Mouse (Mus musculus) neural tube, embryonic 11.5 days (tissue): ENCODE data around the gene E2f4. TPM values are rescaled to one million over a fixed set of nuclear protein-coding genes. Genes with fewer than 3 reads are reported as not detected.

Source experiments
- ATAC-seq: fragments of 200-750 bp; cut with Nextera tagmentation; 2 replicates; pipeline ENCODE4 v1.8.0; 2017; ENCODE audit warnings: moderate number of reproducible peaks, mild to moderate bottlenecking, moderate TSS enrichment, moderate library complexity; ENCODE audit not compliant: insufficient read depth, low FRiP score, low TSS enrichment
- DNase-seq: peaks from one replicate; pipeline ENCODE4 v3.0.0-alpha.2; 2015; ENCODE audit warnings: low spot score
- H3K27ac ChIP-seq: fragments of 300-500 bp; sonication (generic); 2 replicates; pipeline ENCODE4 v1.5.1; 2014; ENCODE audit warnings: low read depth, mild to moderate bottlenecking, low read length
- H3K27me3 ChIP-seq: fragments of 300-500 bp; sonication (generic); 2 replicates; pipeline ENCODE4 v1.6.1; 2014; ENCODE audit warnings: mild to moderate bottlenecking, low read length, mixed read lengths; ENCODE audit not compliant: control insufficient read depth, insufficient read depth
- H3K36me3 ChIP-seq: fragments of 300-500 bp; sonication (generic); 2 replicates; pipeline ENCODE4 v1.6.1; 2014; ENCODE audit warnings: mild to moderate bottlenecking, low read length, moderate library complexity, mixed read lengths; ENCODE audit not compliant: control insufficient read depth, insufficient read depth
- H3K4me1 ChIP-seq: fragments of 300-500 bp; sonication (generic); 2 replicates; pipeline ENCODE4 v1.6.1; 2014; ENCODE audit warnings: low read length, mixed read lengths; ENCODE audit not compliant: control insufficient read depth, insufficient read depth
- H3K4me2 ChIP-seq: fragments of 300-500 bp; sonication (generic); 2 replicates; pipeline ENCODE4 v1.6.1; 2014; ENCODE audit warnings: low read depth, mild to moderate bottlenecking, moderate library complexity
- H3K4me3 ChIP-seq: fragments of 300-500 bp; sonication (generic); 2 replicates; pipeline ENCODE4 v1.5.1; 2014; ENCODE audit warnings: low read depth, low read length
- H3K9ac ChIP-seq: fragments of 300-500 bp; sonication (generic); 2 replicates; pipeline ENCODE4 v1.6.1; 2014; ENCODE audit warnings: mild to moderate bottlenecking, low read length
- H3K9me3 ChIP-seq: fragments of 300-500 bp; sonication (generic); 2 replicates; pipeline ENCODE4 v1.6.1; 2016; ENCODE audit warnings: low read length; ENCODE audit not compliant: control insufficient read depth
- WGBS: fragments of 180-500 bp; shearing (Covaris S2); extraction: QIAGEN DNeasy Blood & Tissue Kit; methylation state at CpG from one replicate; pipeline ENCODE4 v1.1.7; 2014; 5-methylcytosine and 5-hydroxymethylcytosine counted together
- polyA plus RNA-seq: library from polyadenylated mRNA; unstranded; fragments of >200 nt; fragmentation: Nextera tagmentation; extraction: Ambion mirVana; gene quantifications from 2 replicates; pipeline ENCODE4 v1.2.1, GENCODE M21; 2014

E2f4 gene
- polyA plus RNA-seq, 1 experiment from 2014 or later: 103 TPM

DNA sequence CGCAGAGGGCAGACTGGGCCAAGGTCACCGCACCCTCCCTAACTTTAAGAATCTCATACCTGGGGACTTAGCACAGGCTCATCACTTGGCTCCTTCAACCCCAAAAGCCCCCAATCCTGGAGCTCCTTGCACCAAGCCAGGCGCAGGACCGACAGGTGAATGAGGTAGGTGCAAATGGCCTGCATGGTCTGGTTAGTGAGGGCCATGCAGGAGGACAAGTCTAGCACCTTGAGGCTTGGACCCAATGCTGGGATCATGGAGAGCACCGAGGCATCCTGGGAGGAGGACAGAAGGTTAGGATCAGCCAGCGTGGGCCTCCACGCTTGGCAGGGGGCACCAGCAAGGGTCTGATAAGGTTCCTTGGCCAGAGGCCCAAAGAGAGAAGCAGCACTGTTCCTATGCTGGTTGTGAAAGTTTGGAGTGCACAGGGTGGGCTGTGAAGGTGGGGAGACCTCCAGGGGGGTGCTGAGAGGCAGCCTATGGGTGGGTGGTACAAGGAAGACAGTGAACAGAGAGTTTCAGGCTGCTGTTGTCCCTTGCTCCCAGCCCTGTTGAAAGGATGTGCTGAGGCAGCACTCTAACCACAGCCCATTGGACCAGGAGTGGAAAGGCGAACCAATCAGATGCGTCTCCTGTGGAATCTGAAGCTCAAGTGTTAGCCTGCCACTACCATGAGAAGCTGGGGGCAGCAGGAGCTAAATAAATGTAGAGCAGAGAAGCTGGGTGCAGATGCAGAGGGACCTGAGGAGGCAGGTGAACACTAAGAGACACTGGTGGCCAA lies 16.3 kb downstream of the E2f4 start:
- Histone ChIP-seq H3K4me2 (no peak overlapping the region), H3K27me3 (no peaks in the 10 kb centered on the region), H3K9me3 (no peaks in the 10 kb centered on the region), H3K27ac (no peak overlapping the region), H3K36me3 (peaks cover 17% of the 10 kb centered on the region), H3K9ac (no peak overlapping the region), H3K4me1 (no peaks in the 10 kb centered on the region), H3K4me3 (no peak overlapping the region)
- DNase-seq (peak; percentile 9), ATAC-seq (0 out of 2 replicates have a peak, but pooled peaks have one; percentile 11)
- WGBS: 79% methylated on average over 9 of the region's 9 CpGs

DNA sequence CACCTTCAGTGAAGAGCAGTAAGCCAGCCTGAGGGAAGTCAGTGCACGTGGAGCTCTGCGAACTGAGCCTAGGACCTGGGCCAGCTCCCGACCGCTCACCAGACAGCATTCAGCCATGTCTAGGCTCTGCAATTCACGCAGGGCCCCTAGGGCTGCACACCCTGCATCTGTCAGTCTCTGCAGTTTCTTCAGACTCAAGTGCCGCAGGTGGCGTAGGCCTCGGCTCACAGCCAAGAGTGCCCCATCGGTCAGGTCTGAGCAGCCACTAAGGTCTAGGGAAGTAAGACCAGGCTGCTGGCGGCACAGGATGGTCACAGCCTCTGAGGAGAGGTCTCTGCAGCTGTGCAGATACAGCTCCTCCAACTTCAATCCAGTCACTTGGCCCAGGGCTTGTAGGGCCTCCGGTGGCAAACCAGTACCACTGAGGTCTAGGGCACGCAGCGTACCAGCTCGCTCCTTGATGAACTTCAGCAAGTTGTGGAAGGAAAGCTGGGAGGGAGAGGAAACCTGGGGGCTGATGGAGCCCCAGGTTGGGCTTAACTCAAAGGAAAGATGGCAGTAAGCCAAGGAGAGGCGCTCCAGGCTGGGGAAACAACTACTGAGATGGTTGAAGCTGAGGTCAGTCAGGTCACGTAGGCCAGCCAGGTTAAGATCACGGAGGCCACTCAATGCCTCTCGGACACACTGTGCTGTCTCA lies 17.8 kb downstream of the E2f4 start:
- no peak overlapping the region for H3K4me3 ChIP-seq
- H3K9ac ChIP-seq: no peak overlapping the region
- ATAC-seq: no peak
- no peaks in the 10 kb centered on the region for H3K9me3 ChIP-seq
- no peak overlapping the region for H3K4me2 ChIP-seq
- peaks cover 13% of the 10 kb centered on the region for H3K36me3 ChIP-seq
- H3K27me3 ChIP-seq: no peaks in the 10 kb centered on the region
- DNase-seq: no peak
- WGBS: 92% methylated on average over 18 of the region's 18 CpGs
- no peaks in the 10 kb centered on the region for H3K4me1 ChIP-seq
- H3K27ac ChIP-seq: no peak overlapping the region

- no peaks in the 10 kb centered on the region for H3K27me3 ChIP-seq
- 95% methylated on average over 4 of the region's 4 CpGs for WGBS
- H3K4me1 ChIP-seq: no peaks in the 10 kb centered on the region
- no peak overlapping the region for H3K9ac ChIP-seq
- peaks cover 13% of the 10 kb centered on the region for H3K36me3 ChIP-seq
- H3K4me2 ChIP-seq: no peak overlapping the region
- H3K4me3 ChIP-seq: no peak overlapping the region
- no peaks in the 10 kb centered on the region for H3K9me3 ChIP-seq
- no peak overlapping the region for H3K27ac ChIP-seq
- no peak for ATAC-seq
- no peak for DNase-seq
These were observed 20.5 kb downstream of the E2f4 start for GRCm38 (mm10) chr8:105317941-105318340.

GRCm38 (mm10) chr8:105318662-105319190 lies 21.3 kb downstream of the E2f4 start:
- ATAC-seq (no peak), DNase-seq (no peak)
- no peaks in the 10 kb centered on the region for H3K4me1 ChIP-seq
- H3K27ac ChIP-seq: no peak overlapping the region
- H3K4me2 ChIP-seq: no peak overlapping the region
- H3K36me3 ChIP-seq: peaks cover 13% of the 10 kb centered on the region
- WGBS: 85% methylated on average over 11 of the region's 11 CpGs
- H3K9me3 ChIP-seq: no peaks in the 10 kb centered on the region
- no peaks in the 10 kb centered on the region for H3K27me3 ChIP-seq
- no peak overlapping the region for H3K9ac ChIP-seq
- no peak overlapping the region for H3K4me3 ChIP-seq

- ATAC-seq: no peak
- Histone ChIP-seq H3K27ac (no peak overlapping the region), H3K36me3 (peaks cover 2% of the 10 kb centered on the region), H3K4me1 (peaks cover 9% of the 10 kb centered on the region), H3K4me3 (no peak overlapping the region), H3K4me2 (no peak overlapping the region), H3K9me3 (no peaks in the 10 kb centered on the region), H3K27me3 (no peaks in the 10 kb centered on the region), H3K9ac (no peak overlapping the region)
- WGBS: 89% methylated on average over 4 of the region's 4 CpGs
- no peak for DNase-seq
These were observed 25.7 kb downstream of the E2f4 start for GRCm38 (mm10) chr8:105323183-105323582.

GRCm38 (mm10) chr8:105325641-105326093 lies 28.2 kb downstream of the E2f4 start:
- H3K27ac ChIP-seq: peak overlapping the region; percentile 84
- DNase-seq: peak; percentile 67
- H3K4me1 ChIP-seq: peaks cover 9% of the 10 kb centered on the region
- H3K36me3 ChIP-seq: peaks cover 19% of the 10 kb centered on the region
- H3K9me3 ChIP-seq: no peaks in the 10 kb centered on the region
- ATAC-seq: peak; percentile 63
- H3K27me3 ChIP-seq: no peaks in the 10 kb centered on the region
- H3K4me2 ChIP-seq: peak overlapping the region; percentile 76
- WGBS: under 1% methylated on average over 12 of the region's 12 CpGs
- H3K9ac ChIP-seq: peak overlapping the region; percentile 80
- H3K4me3 ChIP-seq: peak overlapping the region; percentile 77

DNA sequence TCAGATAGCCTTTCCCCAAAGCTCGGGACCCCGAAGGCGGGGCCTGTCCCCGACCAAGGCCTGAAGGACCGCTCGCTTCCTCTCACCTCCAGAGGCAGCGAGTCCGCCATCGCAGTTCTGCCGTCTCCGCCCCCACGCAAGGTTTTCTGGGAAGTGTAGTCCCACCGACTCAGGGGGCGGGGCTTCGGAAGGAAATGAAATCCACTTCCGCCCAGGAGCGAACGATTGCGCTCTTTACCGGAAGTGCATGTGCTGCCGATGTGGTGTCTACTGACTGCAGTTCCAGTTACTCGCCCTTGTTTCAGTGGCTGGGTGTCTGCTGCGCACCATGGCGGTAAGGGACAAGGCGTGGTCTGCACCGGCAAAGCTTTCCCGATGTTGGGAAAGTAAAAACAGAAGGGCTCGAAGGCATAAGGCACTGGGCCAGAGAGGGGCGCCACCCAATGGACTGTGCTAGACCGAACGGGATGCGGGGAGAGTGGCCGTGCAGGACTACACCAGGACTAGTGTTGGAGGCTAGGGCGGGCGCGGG lies 28.7 kb downstream of the E2f4 start, which contains the start of the genes Lrrc29 and Tmem208:
TSS of gene Lrrc29 (minus strand) at position 138 of the 532 bp plus-strand sequence.
TSS of gene Tmem208 (plus strand) at position 214 of the 532 bp plus-strand sequence.
- peaks cover 19% of the 10 kb centered on the region for H3K36me3 ChIP-seq
- peak within 1 kb of the TSS; percentile 84 for H3K27ac ChIP-seq
- peak; percentile 91 for ATAC-seq
- DNase-seq: peak; percentile 97
- H3K27me3 ChIP-seq: no peaks in the 10 kb centered on the region
- under 1% methylated on average over 36 of the region's 36 CpGs for WGBS
- H3K4me2 ChIP-seq: peak within 1 kb of the TSS; percentile 87
- peak within 1 kb of the TSS; percentile 77 for H3K4me3 ChIP-seq
- peaks cover 9% of the 10 kb centered on the region for H3K4me1 ChIP-seq
- no peaks in the 10 kb centered on the region for H3K9me3 ChIP-seq
- H3K9ac ChIP-seq: peak within 1 kb of the TSS; percentile 80

DNA sequence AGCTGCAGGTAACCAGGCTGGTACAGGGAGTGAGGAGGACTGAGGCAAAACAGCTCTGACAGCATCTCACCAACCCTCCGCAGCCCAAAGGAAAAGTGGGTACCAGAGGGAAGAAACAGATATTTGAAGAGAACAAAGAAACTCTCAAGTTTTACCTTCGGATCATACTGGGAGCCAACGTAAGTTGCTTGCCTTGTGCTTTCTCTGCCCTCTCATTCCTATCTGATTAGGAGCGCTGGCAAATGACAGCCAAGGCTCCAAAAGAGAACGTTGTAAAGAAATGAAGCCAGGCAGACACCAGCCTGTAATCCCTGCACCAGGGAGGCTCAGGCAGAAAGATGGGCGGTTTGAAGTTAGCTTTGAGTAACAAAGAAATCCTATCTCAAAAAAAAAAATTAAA lies 29.5 kb downstream of the E2f4 start:
- H3K36me3 ChIP-seq: peaks cover 19% of the 10 kb centered on the region
- DNase-seq (no peak), ATAC-seq (0 out of 2 replicates have a peak, but pooled peaks have one; percentile 0)
- H3K27me3 ChIP-seq: no peaks in the 10 kb centered on the region
- 50% methylated on average over 6 of the region's 6 CpGs for WGBS
- no peaks in the 10 kb centered on the region for H3K9me3 ChIP-seq
- peak overlapping the region; percentile 87 for H3K4me2 ChIP-seq
- H3K4me3 ChIP-seq: peak overlapping the region; percentile 77
- H3K4me1 ChIP-seq: peaks cover 9% of the 10 kb centered on the region
- H3K9ac ChIP-seq: peak overlapping the region; percentile 65
- no peak overlapping the region for H3K27ac ChIP-seq
